Mouse (Mus musculus): ENCODE measurements at regions not wholly inside any gene's neighbourhood (a gene's known extent, or its start where the extent isn't known, plus 50 kb on each side); places are given as distances from the start of the nearest gene placed in this dataset.
"Not testable (repeated sequence)": the region's sequence is repeated elsewhere in the genome, so short reads cannot be mapped to it uniquely, and the experiment has no call there.

GRCm38 (mm10) chr4:66691598-66692220 is 135.7 kb upstream of the Tlr4 start:
- no peak for DNase-seq

GRCm38 (mm10) chr4:66693982-66694578 is 133.3 kb upstream of the Tlr4 start:
- no peak for DNase-seq

GRCm38 (mm10) chr4:66715821-66716760 is 111.3 kb upstream of the Tlr4 start:
- no peak for DNase-seq

- no peak for DNase-seq
Observed at GRCm38 (mm10) chr4:66737407-66737806, 90.0 kb upstream of the Tlr4 start.

- not testable (repeated sequence) for DNase-seq
Observed at GRCm38 (mm10) chr4:66743421-66743820, 84.0 kb upstream of the Tlr4 start.

- DNase-seq = peak; percentile 33 to 36
Observed at GRCm38 (mm10) chr4:66768762-66769161, 58.6 kb upstream of the Tlr4 start.

Measured in adrenal gland, postnatal 36 days (tissue).